In the genomic region with DNA sequence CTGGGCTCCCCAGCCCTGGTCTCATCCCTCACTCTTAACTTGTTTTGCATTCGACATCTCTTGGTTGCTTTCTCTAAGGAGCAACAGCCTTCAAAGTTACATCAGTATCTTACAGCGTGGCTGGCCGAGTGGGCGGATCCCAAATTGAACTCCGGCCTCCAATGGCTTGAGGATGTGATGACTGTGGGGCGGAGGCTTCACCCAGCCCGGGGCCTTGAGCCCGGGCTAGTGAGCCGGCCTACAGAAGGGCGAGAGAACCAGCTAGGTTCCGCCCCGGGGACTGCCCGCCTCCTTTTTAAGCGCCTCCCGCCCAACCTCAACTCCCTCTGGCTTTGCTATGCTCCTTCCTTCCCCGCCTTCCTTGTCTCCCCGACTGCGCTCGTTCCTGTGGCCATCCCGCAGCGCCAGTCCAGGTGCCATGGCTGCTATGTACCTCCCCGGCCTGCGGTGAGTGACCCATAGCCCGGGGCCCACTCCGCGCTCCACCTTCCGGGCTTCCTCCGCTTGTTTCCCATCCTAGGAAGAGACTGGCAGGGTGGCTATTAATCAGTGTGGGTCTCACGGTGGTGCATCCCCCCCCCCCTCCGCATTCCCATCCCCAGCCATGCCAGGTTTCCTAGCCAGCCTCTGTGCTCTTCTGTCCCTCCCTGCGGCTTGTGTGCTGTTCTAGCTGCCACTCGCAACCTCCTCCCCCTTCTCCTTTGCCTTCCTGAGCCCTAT, we compare ENCODE assay signal across 7 mouse cellular contexts. TPM values are rescaled to one million over a fixed set of nuclear protein-coding genes. Genes with fewer than 3 reads are reported as not detected.
DNase-seq lines count a peak whose midpoint lies in the region; ATAC-seq lines count a peak whose summit lies in the region.

A gene (plus strand): TSS at position 200 of the 720 bp plus-strand sequence.

- peaks cover 8% of the 10 kb centered on the region for H3K4me1 ChIP-seq in intestine, embryonic 14.5 days (replicated peaks; ENCODE audit: control insufficient read depth, insufficient read depth, low read length)
- H3K4me1 ChIP-seq in midbrain, embryonic 10.5 days = peaks cover 22% of the 10 kb centered on the region

- H3K27ac ChIP-seq in intestine, embryonic 14.5 days (ENCODE audit: low read depth) = peak within 1 kb of the TSS; percentile 94
- peak within 1 kb of the TSS; percentile 86 for H3K27ac ChIP-seq in midbrain, embryonic 10.5 days (replicated peaks)

- peak within 1 kb of the TSS; percentile 55 for H3K4me3 ChIP-seq in intestine, embryonic 14.5 days (ENCODE audit: low read depth, low read length)
- peak within 1 kb of the TSS; percentile 73 for H3K4me3 ChIP-seq in midbrain, embryonic 10.5 days

- DNase-seq in adrenal gland, adult 8-10 months = peak; percentile 93
- DNase-seq in embryo, embryonic 11 days = peak; percentile 92
- peak; percentile 91 for DNase-seq in gastrocnemius, postnatal 25 days
- peak; percentile 86 for DNase-seq in intestine, embryonic 14.5 days (ENCODE audit: low spot score)
- DNase-seq in left cerebral cortex, postnatal 36 days (ENCODE audit: low spot score in 2 of 2) = peak; percentile 76 to 81
- peak; percentile 81 for DNase-seq in midbrain, embryonic 10.5 days (ENCODE audit: low spot score)
- DNase-seq in skeletal muscle tissue, adult 2 months (ENCODE audit: low read depth, low spot score) = peak; percentile 87

- H3K36me3 ChIP-seq in intestine, embryonic 14.5 days (ENCODE audit: control insufficient read depth, insufficient read depth, low read length) = peaks cover 25% of the 10 kb centered on the region
- peaks cover 18% of the 10 kb centered on the region for H3K36me3 ChIP-seq in midbrain, embryonic 10.5 days

- peak; percentile 94 for ATAC-seq in intestine, embryonic 14.5 days (replicated peaks; ENCODE audit: low FRiP score, low TSS enrichment, low read depth)

- peak within 1 kb of the TSS; percentile 63 for H3K9ac ChIP-seq in intestine, embryonic 14.5 days (ENCODE audit: low read length)

- H3K9me3 ChIP-seq in intestine, embryonic 14.5 days (ENCODE audit: control insufficient read depth, low read length) = no peaks in the 10 kb centered on the region
- H3K9me3 ChIP-seq in midbrain, embryonic 10.5 days (replicated peaks) = no peaks in the 10 kb centered on the region

- H3K4me2 ChIP-seq in intestine, embryonic 14.5 days (ENCODE audit: low read length) = peak within 1 kb of the TSS; percentile 78

- no peaks in the 10 kb centered on the region for H3K27me3 ChIP-seq in intestine, embryonic 14.5 days (replicated peaks; ENCODE audit: control insufficient read depth, insufficient read depth, low read length)
- H3K27me3 ChIP-seq in midbrain, embryonic 10.5 days (ENCODE audit: low read depth, poor library complexity, severe bottlenecking) = peaks cover 9% of the 10 kb centered on the region; the same call in 1 of the 2 replicates

- WGBS in intestine, embryonic 14.5 days = under 1% methylated on average over 32 of the region's 32 CpGs
- under 1% methylated on average over 32 of the region's 32 CpGs for whole genome bisulfite sequencing in midbrain, embryonic 10.5 days

- intact Hi-C loops in left cerebral cortex, postnatal 36 days (cut with DNase I) = loop anchor here (5.0 kb wide), 1 partner anchor 43 kb away; no protein-coding TSS in a partner anchor

RNA-seq across cellular contexts. Expression of the gene that starts here (rescaled TPM):
- 10 to 100 TPM; 36.5 to 44.6 (median 40.6) TPM for total RNA-seq in adrenal gland, adult 8-10 months (2022)
- total RNA-seq in gastrocnemius, postnatal 25 days (2021) = 1 to 10 TPM; 4.7 to 6.9 TPM
- 42.8 and 47.4 TPM in 2 replicates for polyA plus RNA-seq in intestine, embryonic 14.5 days (2014; fragmentation: Nextera tagmentation; extraction: Ambion mirVana)
- 10 to 100 TPM; 24.8 to 28.9 TPM for total RNA-seq in left cerebral cortex, postnatal 36 days (2021)
- polyA plus RNA-seq in midbrain, embryonic 10.5 days (2016; fragmentation: Nextera tagmentation; extraction: Ambion mirVana) = 16.5 and 18.5 TPM in 2 replicates

Comparison
In these comparisons a context has a peak if more than half of its experiments do, and no peak if none do; other contexts are left out.
1. Peak in every context shown above with its lines: DNase-seq, ATAC-seq, H3K4me3 ChIP-seq and H3K27ac ChIP-seq.